Mouse (Mus musculus) thymus, adult 18-20 months (tissue): ENCODE results near the gene Rnase2a.
"Not testable (repeated sequence)": the region's sequence is repeated elsewhere in the genome, so short reads cannot be mapped to it uniquely, and the experiment has no call there.

Experiments
- DNase-seq, 2 experiments: peaks; one replicate each; pipeline ENCODE4 v3.0.0; 2022; ENCODE audit warnings: mixed read lengths in 2 of 2

The Rnase2a gene

DNA sequence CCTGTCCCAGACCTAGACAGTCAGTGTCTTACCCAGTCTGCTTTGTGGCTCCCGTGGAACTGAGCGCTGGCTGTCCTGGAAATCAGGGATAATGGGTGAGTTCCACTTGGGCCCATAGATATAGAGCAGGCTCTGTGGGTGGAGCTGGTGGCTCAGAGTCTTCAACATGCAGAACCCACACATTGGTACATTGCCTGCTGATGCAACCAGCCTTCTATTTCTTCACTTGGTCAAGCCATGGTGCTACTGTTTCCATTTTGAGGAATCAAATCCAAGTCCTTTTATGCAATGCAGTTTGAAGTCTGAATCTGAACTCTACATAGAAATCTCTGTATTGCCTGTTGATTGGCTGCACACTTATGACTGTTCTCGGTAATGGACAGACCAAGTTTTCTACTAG, at the start of gene Rnase2a:
TSS of gene Rnase2a (minus strand) at position 72 of the 400 bp plus-strand sequence.
- DNase-seq: no peak

- no peak for DNase-seq
Measured at GRCm38 (mm10) chr14:51291505-51291904, 35.6 kb upstream of the Rnase2a start.

DNA sequence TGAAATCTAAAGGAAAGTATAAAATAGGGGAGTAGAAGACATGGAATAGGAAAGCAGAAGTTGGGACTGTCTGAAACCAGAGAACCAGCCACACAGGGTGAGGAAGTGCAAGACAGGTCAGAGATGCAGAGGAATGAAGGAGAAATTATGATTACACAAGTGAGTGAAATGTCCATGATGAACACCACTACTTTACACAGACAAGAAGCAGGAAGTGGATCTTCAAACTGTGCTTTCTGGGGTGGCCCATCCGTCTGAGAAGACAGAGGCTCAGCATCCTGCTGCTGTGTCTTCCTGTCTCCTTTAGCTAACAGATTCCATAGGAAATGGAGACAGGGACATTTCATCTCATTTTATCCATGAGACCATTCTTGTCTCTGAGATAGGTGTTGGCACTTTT, 22.6 kb upstream of the Rnase2a start:
- not testable (repeated sequence) for DNase-seq

- no peak for DNase-seq
Measured at GRCm38 (mm10) chr14:51268677-51269076, 12.8 kb upstream of the Rnase2a start.

- peak; percentile 4 to 14 for DNase-seq
Measured at GRCm38 (mm10) chr14:51266113-51266512, 10.2 kb upstream of the Rnase2a start.

DNA sequence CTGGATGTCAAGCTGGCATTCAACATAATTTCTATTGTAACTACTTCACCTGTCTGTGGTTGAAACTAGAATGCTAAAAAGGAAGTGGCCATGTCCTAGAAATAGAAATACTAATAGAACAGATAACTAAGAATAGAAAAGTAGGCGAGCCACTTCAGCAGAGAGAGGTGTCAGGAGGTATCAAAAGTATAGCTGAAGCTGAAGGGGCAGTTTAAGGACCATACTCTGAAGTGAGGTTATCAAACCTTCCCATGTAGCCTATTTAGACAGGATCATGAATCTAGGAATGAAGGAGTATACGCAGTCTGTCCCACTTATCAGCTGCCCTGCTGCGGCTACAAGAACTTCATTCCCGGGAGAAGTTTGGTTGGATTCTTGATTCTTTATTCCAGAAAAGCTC, 9.8 kb upstream of the Rnase2a start:
- no peak for DNase-seq

GRCm38 (mm10) chr14:51262397-51262796, 6.5 kb upstream of the Rnase2a start:
- DNase-seq: no peak

GRCm38 (mm10) chr14:51259741-51260140, 3.8 kb upstream of the Rnase2a start:
- DNase-seq: no peak

- no peak for DNase-seq
Measured at GRCm38 (mm10) chr14:51253569-51253968, 2.3 kb downstream of the Rnase2a start.

GRCm38 (mm10) chr14:51252206-51252605, 3.7 kb downstream of the Rnase2a start:
- not testable (repeated sequence) for DNase-seq

DNA sequence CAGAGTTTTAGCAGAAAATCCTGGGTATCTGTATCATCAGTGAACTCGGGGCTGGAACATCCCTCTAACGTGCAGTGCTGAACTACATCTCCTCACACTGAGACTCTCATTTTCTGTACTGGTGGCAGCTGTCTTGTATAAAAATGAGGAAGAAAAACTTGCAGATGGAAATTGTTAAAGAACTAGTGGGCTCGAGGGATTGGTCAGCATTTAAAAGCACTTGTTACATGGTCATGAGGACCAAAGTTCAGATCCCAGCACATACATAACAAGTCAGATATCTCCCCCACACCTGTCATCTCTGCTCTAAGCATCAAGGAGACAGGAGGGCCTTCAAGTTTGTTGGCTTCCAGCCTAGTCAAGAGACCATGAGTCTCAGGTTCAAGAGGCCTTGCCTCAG, 5.6 kb downstream of the Rnase2a start:
- no peak for DNase-seq

GRCm38 (mm10) chr14:51247736-51248135, 8.2 kb downstream of the Rnase2a start:
- no peak for DNase-seq

- no peak for DNase-seq
Measured at GRCm38 (mm10) chr14:51240899-51241298, 15.0 kb downstream of the Rnase2a start.

GRCm38 (mm10) chr14:51237488-51237887, 18.4 kb downstream of the Rnase2a start:
- not testable (repeated sequence) for DNase-seq

GRCm38 (mm10) chr14:51229657-51230056, 26.3 kb downstream of the Rnase2a start:
- not testable (repeated sequence) for DNase-seq

DNA sequence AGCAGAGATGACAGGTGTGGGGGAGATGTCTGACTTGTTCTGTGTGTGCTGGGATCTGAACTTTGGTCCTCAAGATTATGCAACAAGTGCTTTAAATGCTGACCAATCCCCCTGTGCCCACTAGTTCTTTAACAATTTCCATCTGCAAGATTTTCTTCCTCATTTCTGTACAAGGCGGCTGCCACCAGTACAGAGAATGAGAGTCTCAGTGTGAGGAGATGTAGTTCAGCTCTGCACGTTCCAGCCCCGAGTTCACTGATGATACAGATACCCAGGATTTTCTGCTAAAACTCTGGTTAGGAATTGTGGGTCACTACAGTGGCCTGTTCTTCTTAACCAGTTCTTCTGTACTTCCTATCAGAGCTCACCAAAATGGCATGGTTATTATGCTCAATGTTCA, 35.8 kb downstream of the Rnase2a start:
- not testable (repeated sequence) for DNase-seq
